Mouse (Mus musculus) G1E (cell line): ENCODE data around the gene Txnrd2.

Experiments
- CTCF ChIP-seq: IDR thresholded peaks from 2 replicates; pipeline ENCODE4 v1.5.1; 2012; ENCODE audit warnings: low read depth, low read length, inconsistent platforms, mixed read lengths
- GATA1 ChIP-seq: IDR thresholded peaks from 2 replicates; pipeline ENCODE4 v1.6.1; 2012; ENCODE audit warnings: borderline replicate concordance, low read length, inconsistent platforms, mixed read lengths
- TAL1 ChIP-seq: conservative IDR thresholded peaks from 2 replicates; pipeline ENCODE4 v1.6.1; 2012; ENCODE audit warnings: low read depth, low read length, inconsistent platforms, mixed read lengths

DNA sequence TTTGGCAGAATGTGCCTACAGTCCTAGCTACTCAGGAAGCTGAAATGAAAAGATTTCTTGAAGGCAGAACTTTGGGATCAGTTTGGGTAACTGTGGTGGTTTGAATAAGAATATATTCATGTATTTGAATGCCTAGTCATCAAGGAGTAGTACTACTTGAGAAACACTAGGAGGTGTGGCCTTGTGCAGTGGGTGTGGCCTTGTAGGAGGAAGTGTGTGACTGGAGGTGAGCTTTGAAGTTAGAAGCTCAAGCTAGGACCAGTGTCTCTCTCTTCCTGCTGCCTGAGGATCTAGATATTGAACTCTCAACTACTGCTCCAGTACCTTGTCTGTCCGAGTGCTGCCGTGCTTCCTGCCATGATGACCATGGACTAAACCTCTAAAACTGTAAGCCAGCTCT lies 59.9 kb downstream of the Txnrd2 start:
- TF ChIP-seq CTCF (no peak), GATA1 (no peak), TAL1 (no peak)
